Mouse (Mus musculus) stomach, postnatal 0 days (tissue): ENCODE data around the gene Bmp7.

Experiments
- CTCF ChIP-seq: IDR thresholded peaks from 2 replicates; pipeline ENCODE4 v1.5.1; 2016; ENCODE audit warnings: antibody characterized with exemption, low read depth, mild to moderate bottlenecking, moderate library complexity
- EP300 ChIP-seq: optimal IDR thresholded peaks from 2 replicates; pipeline ENCODE3; 2016; ENCODE audit warnings: antibody characterized with exemption

DNA sequence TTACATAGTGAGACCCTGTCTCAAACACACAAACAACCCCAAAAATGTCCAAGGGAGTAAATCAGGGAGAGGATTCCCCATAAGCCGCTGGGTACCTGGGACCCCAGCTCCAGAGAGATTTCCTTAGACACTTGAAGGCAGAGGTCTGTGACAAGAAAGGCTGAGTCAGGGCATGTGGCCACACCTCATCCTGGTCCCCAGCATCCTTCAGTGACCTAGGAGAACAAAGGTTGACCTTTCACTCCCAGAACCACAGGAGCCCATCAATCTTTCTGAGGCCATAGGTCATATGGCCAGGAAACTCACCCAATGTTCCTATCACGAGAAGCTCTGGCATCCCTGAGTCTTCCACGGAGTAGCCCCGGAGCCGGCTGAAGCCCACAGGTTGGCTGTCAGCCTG lies 111.9 kb downstream of the Bmp7 start:
- TF ChIP-seq CTCF (no peak), EP300 (no peak)
